Mouse (Mus musculus) neural tube, embryonic 11.5 days (tissue): ENCODE results near the gene Glipr2. TPM values are rescaled to one million over a fixed set of nuclear protein-coding genes. Genes with fewer than 3 reads are reported as not detected.

Experiments used
- ATAC-seq: fragments of 200-750 bp; cut with Nextera tagmentation; 2 replicates; pipeline ENCODE4 v1.8.0; 2017; ENCODE audit warnings: moderate number of reproducible peaks, mild to moderate bottlenecking, moderate TSS enrichment, moderate library complexity; ENCODE audit not compliant: insufficient read depth, low FRiP score, low TSS enrichment
- DNase-seq: peaks from one replicate; pipeline ENCODE4 v3.0.0-alpha.2; 2015; ENCODE audit warnings: low spot score
- H3K27ac ChIP-seq: fragments of 300-500 bp; sonication (generic); 2 replicates; pipeline ENCODE4 v1.5.1; 2014; ENCODE audit warnings: low read depth, mild to moderate bottlenecking, low read length
- H3K27me3 ChIP-seq: fragments of 300-500 bp; sonication (generic); 2 replicates; pipeline ENCODE4 v1.6.1; 2014; ENCODE audit warnings: mild to moderate bottlenecking, low read length, mixed read lengths; ENCODE audit not compliant: control insufficient read depth, insufficient read depth
- H3K36me3 ChIP-seq: fragments of 300-500 bp; sonication (generic); 2 replicates; pipeline ENCODE4 v1.6.1; 2014; ENCODE audit warnings: mild to moderate bottlenecking, low read length, moderate library complexity, mixed read lengths; ENCODE audit not compliant: control insufficient read depth, insufficient read depth
- H3K4me1 ChIP-seq: fragments of 300-500 bp; sonication (generic); 2 replicates; pipeline ENCODE4 v1.6.1; 2014; ENCODE audit warnings: low read length, mixed read lengths; ENCODE audit not compliant: control insufficient read depth, insufficient read depth
- H3K4me2 ChIP-seq: fragments of 300-500 bp; sonication (generic); 2 replicates; pipeline ENCODE4 v1.6.1; 2014; ENCODE audit warnings: low read depth, mild to moderate bottlenecking, moderate library complexity
- H3K4me3 ChIP-seq: fragments of 300-500 bp; sonication (generic); 2 replicates; pipeline ENCODE4 v1.5.1; 2014; ENCODE audit warnings: low read depth, low read length
- H3K9ac ChIP-seq: fragments of 300-500 bp; sonication (generic); 2 replicates; pipeline ENCODE4 v1.6.1; 2014; ENCODE audit warnings: mild to moderate bottlenecking, low read length
- H3K9me3 ChIP-seq: fragments of 300-500 bp; sonication (generic); 2 replicates; pipeline ENCODE4 v1.6.1; 2016; ENCODE audit warnings: low read length; ENCODE audit not compliant: control insufficient read depth
- WGBS: fragments of 180-500 bp; shearing (Covaris S2); extraction: QIAGEN DNeasy Blood & Tissue Kit; methylation state at CpG from one replicate; pipeline ENCODE4 v1.1.7; 2014; 5-methylcytosine and 5-hydroxymethylcytosine counted together
- polyA plus RNA-seq: library from polyadenylated mRNA; unstranded; fragments of >200 nt; fragmentation: Nextera tagmentation; extraction: Ambion mirVana; gene quantifications from 2 replicates; pipeline ENCODE4 v1.2.1, GENCODE M21; 2014

Glipr2 gene
- polyA plus RNA-seq, 1 experiment from 2014 or later = 109 TPM

- Histone ChIP-seq H3K27ac (no peak overlapping the region), H3K9me3 (no peaks in the 10 kb centered on the region), H3K4me2 (no peak overlapping the region), H3K9ac (no peak overlapping the region), H3K36me3 (peaks cover 8% of the 10 kb centered on the region), H3K4me1 (no peaks in the 10 kb centered on the region), H3K27me3 (no peaks in the 10 kb centered on the region), H3K4me3 (no peak overlapping the region)
- ATAC-seq (no peak), DNase-seq (no peak)
- 96% methylated on average over 11 of the region's 11 CpGs for WGBS
These were observed 65.6 kb downstream of the Glipr2 start for GRCm38 (mm10) chr4:44022766-44023165.

GRCm38 (mm10) chr4:44023681-44024080 is 66.5 kb downstream of the Glipr2 start:
- H3K27me3 ChIP-seq = no peaks in the 10 kb centered on the region
- 97% methylated on average over 9 of the region's 9 CpGs for WGBS
- DNase-seq = no peak

GRCm38 (mm10) chr4:44024241-44024640 is 67.0 kb downstream of the Glipr2 start:
- ATAC-seq = no peak
- H3K27ac ChIP-seq = no peak overlapping the region
- H3K4me3 ChIP-seq = no peak overlapping the region
- DNase-seq = no peak
- WGBS = 96% methylated on average over 6 of the region's 6 CpGs
- peaks cover 11% of the 10 kb centered on the region for H3K36me3 ChIP-seq
- no peaks in the 10 kb centered on the region for H3K4me1 ChIP-seq
- no peak overlapping the region for H3K4me2 ChIP-seq
- H3K9me3 ChIP-seq = no peaks in the 10 kb centered on the region
- no peak overlapping the region for H3K9ac ChIP-seq
- H3K27me3 ChIP-seq = no peaks in the 10 kb centered on the region

More at GRCm38 (mm10) chr4:44023681-44024080, 66.5 kb downstream of the Glipr2 start:
- Histone ChIP-seq H3K36me3 (peaks cover 11% of the 10 kb centered on the region), H3K4me2 (no peak overlapping the region), H3K9me3 (no peaks in the 10 kb centered on the region), H3K9ac (no peak overlapping the region), H3K4me1 (no peaks in the 10 kb centered on the region), H3K4me3 (no peak overlapping the region), H3K27ac (no peak overlapping the region)
- ATAC-seq = no peak

GRCm38 (mm10) chr4:44025570-44025969 is 68.4 kb downstream of the Glipr2 start:
- no peak overlapping the region for H3K4me3 ChIP-seq
- H3K36me3 ChIP-seq = peaks cover 10% of the 10 kb centered on the region
- no peaks in the 10 kb centered on the region for H3K4me1 ChIP-seq
- no peaks in the 10 kb centered on the region for H3K27me3 ChIP-seq
- no peak overlapping the region for H3K9ac ChIP-seq
- ATAC-seq = no peak
- H3K4me2 ChIP-seq = no peak overlapping the region
- no peak overlapping the region for H3K27ac ChIP-seq
- 94% methylated on average over 6 of the region's 6 CpGs for WGBS
- no peaks in the 10 kb centered on the region for H3K9me3 ChIP-seq
- no peak for DNase-seq

Other genes with a start within 250 kb of the Glipr2 start
- not detected in 2 replicates for gene Olfr71, start 247.1 kb upstream of the Glipr2 start, polyA plus RNA-seq
- gene Hrct1, start 230.2 kb upstream of the Glipr2 start, polyA plus RNA-seq = 0.22 TPM in 1 of 2 replicates, not detected in the other
- not detected in 2 replicates for gene Spaar, start 227.4 kb upstream of the Glipr2 start, polyA plus RNA-seq
- gene Olfr159, start 186.4 kb upstream of the Glipr2 start, polyA plus RNA-seq = not detected in 2 replicates
- gene Olfr156, start 133.5 kb upstream of the Glipr2 start, polyA plus RNA-seq = not detected in 2 replicates
- not detected in 2 replicates for gene Olfr157, start 117.2 kb upstream of the Glipr2 start, polyA plus RNA-seq
- gene Olfr155, start 105.8 kb upstream of the Glipr2 start, polyA plus RNA-seq = not detected in 2 replicates
- gene Reck, start 81.9 kb upstream of the Glipr2 start, polyA plus RNA-seq = 15.9 and 18.5 TPM in 2 replicates
- not detected in 2 replicates for gene Ccin, start 26.1 kb downstream of the Glipr2 start, polyA plus RNA-seq
- gene Clta, start 47.1 kb downstream of the Glipr2 start, polyA plus RNA-seq = 257 and 258 TPM in 2 replicates
- 22.3 and 23.2 TPM in 2 replicates for gene Gne, start 126.8 kb downstream of the Glipr2 start, polyA plus RNA-seq